Mouse (Mus musculus): ENCODE measurements around the gene Fam114a2. TPM values are rescaled to one million over a fixed set of nuclear protein-coding genes. Genes with fewer than 3 reads are reported as not detected.

The Fam114a2 gene
- polyA plus RNA-seq, 1 experiment from 2014 or later = 62.1 TPM

- Histone ChIP-seq H3K27me3 (ENCODE audit: control insufficient read depth, insufficient read depth, low read length) (no peaks in the 10 kb centered on the region), H3K4me1 (replicated peaks; ENCODE audit: control insufficient read depth, insufficient read depth, low read length) (no peaks in the 10 kb centered on the region), H3K36me3 (ENCODE audit: control insufficient read depth, insufficient read depth, low read length) (no peaks in the 10 kb centered on the region), H3K4me3 (ENCODE audit: low read depth, low read length) (no peak overlapping the region), H3K9ac (ENCODE audit: low read depth, low read length) (no peak overlapping the region), H3K9me3 (ENCODE audit: control insufficient read depth, low read length) (no peaks in the 10 kb centered on the region), H3K27ac (ENCODE audit: low read depth, low read length) (no peak overlapping the region), H3K4me2 (replicated peaks; ENCODE audit: low read depth, low read length) (no peak overlapping the region)
- ATAC-seq (ENCODE audit: low FRiP score) (no peak), DNase-seq (ENCODE audit: low spot score) (no peak)
- WGBS = 83% methylated on average over 7 of the region's 7 CpGs
These were observed 47.4 kb downstream of the Fam114a2 start for GRCm38 (mm10) chr11:57470979-57471378.

GRCm38 (mm10) chr11:57470056-57470455 is 48.4 kb downstream of the Fam114a2 start:
- H3K9ac ChIP-seq (ENCODE audit: low read depth, low read length) = no peak overlapping the region
- no peak overlapping the region for H3K4me3 ChIP-seq (ENCODE audit: low read depth, low read length)
- H3K4me2 ChIP-seq (replicated peaks; ENCODE audit: low read depth, low read length) = no peak overlapping the region
- H3K27me3 ChIP-seq (ENCODE audit: control insufficient read depth, insufficient read depth, low read length) = no peaks in the 10 kb centered on the region
- ATAC-seq (ENCODE audit: low FRiP score) (no peak), DNase-seq (ENCODE audit: low spot score) (no peak)
- H3K4me1 ChIP-seq (replicated peaks; ENCODE audit: control insufficient read depth, insufficient read depth, low read length) = no peaks in the 10 kb centered on the region
- no peak overlapping the region for H3K27ac ChIP-seq (ENCODE audit: low read depth, low read length)
- 53% methylated on average over 6 of the region's 6 CpGs for WGBS
- H3K9me3 ChIP-seq (ENCODE audit: control insufficient read depth, low read length) = no peaks in the 10 kb centered on the region
- no peaks in the 10 kb centered on the region for H3K36me3 ChIP-seq (ENCODE audit: control insufficient read depth, insufficient read depth, low read length)

- Histone ChIP-seq H3K4me3 (ENCODE audit: low read depth, low read length) (no peak overlapping the region), H3K27me3 (ENCODE audit: control insufficient read depth, insufficient read depth, low read length) (no peaks in the 10 kb centered on the region), H3K9me3 (ENCODE audit: control insufficient read depth, low read length) (no peaks in the 10 kb centered on the region), H3K27ac (ENCODE audit: low read depth, low read length) (no peak overlapping the region), H3K4me2 (replicated peaks; ENCODE audit: low read depth, low read length) (no peak overlapping the region), H3K9ac (ENCODE audit: low read depth, low read length) (no peak overlapping the region), H3K36me3 (ENCODE audit: control insufficient read depth, insufficient read depth, low read length) (no peaks in the 10 kb centered on the region), H3K4me1 (replicated peaks; ENCODE audit: control insufficient read depth, insufficient read depth, low read length) (no peaks in the 10 kb centered on the region)
- DNase-seq (ENCODE audit: low spot score) (no peak), ATAC-seq (ENCODE audit: low FRiP score) (no peak)
- WGBS = 74% methylated on average over 4 of the region's 4 CpGs
These were observed 49.7 kb downstream of the Fam114a2 start for GRCm38 (mm10) chr11:57468706-57469105.

GRCm38 (mm10) chr11:57467159-57468110 is 51.0 kb downstream of the Fam114a2 start:
- Histone ChIP-seq H3K4me2 (replicated peaks; ENCODE audit: low read depth, low read length) (no peak overlapping the region), H3K9me3 (ENCODE audit: control insufficient read depth, low read length) (no peaks in the 10 kb centered on the region), H3K4me3 (ENCODE audit: low read depth, low read length) (no peak overlapping the region), H3K27ac (ENCODE audit: low read depth, low read length) (no peak overlapping the region), H3K27me3 (ENCODE audit: control insufficient read depth, insufficient read depth, low read length) (no peaks in the 10 kb centered on the region), H3K36me3 (ENCODE audit: control insufficient read depth, insufficient read depth, low read length) (no peaks in the 10 kb centered on the region), H3K4me1 (replicated peaks; ENCODE audit: control insufficient read depth, insufficient read depth, low read length) (no peaks in the 10 kb centered on the region), H3K9ac (ENCODE audit: low read depth, low read length) (0 out of 2 replicates have a peak overlapping the region, but pooled peaks have one; percentile 3)
- 58% methylated on average over 23 of the region's 23 CpGs for WGBS
- ATAC-seq (ENCODE audit: low FRiP score) (no peak), DNase-seq (ENCODE audit: low spot score) (peak; percentile 90)

- Histone ChIP-seq H3K27me3 (ENCODE audit: control insufficient read depth, insufficient read depth, low read length) (no peaks in the 10 kb centered on the region), H3K9me3 (ENCODE audit: control insufficient read depth, low read length) (no peaks in the 10 kb centered on the region), H3K36me3 (ENCODE audit: control insufficient read depth, insufficient read depth, low read length) (no peaks in the 10 kb centered on the region), H3K4me3 (ENCODE audit: low read depth, low read length) (no peak overlapping the region), H3K4me1 (replicated peaks; ENCODE audit: control insufficient read depth, insufficient read depth, low read length) (no peaks in the 10 kb centered on the region), H3K4me2 (replicated peaks; ENCODE audit: low read depth, low read length) (no peak overlapping the region), H3K9ac (ENCODE audit: low read depth, low read length) (no peak overlapping the region), H3K27ac (ENCODE audit: low read depth, low read length) (no peak overlapping the region)
- ATAC-seq (ENCODE audit: low FRiP score) (no peak), DNase-seq (ENCODE audit: low spot score) (no peak)
- 83% methylated on average over 3 of the region's 3 CpGs for WGBS
These were observed 52.6 kb downstream of the Fam114a2 start for GRCm38 (mm10) chr11:57465844-57466243.

- Histone ChIP-seq H3K27me3 (ENCODE audit: control insufficient read depth, insufficient read depth, low read length) (no peaks in the 10 kb centered on the region), H3K9me3 (ENCODE audit: control insufficient read depth, low read length) (no peaks in the 10 kb centered on the region), H3K4me2 (replicated peaks; ENCODE audit: low read depth, low read length) (no peak overlapping the region), H3K36me3 (ENCODE audit: control insufficient read depth, insufficient read depth, low read length) (no peaks in the 10 kb centered on the region), H3K9ac (ENCODE audit: low read depth, low read length) (no peak overlapping the region), H3K4me3 (ENCODE audit: low read depth, low read length) (no peak overlapping the region), H3K27ac (ENCODE audit: low read depth, low read length) (no peak overlapping the region), H3K4me1 (replicated peaks; ENCODE audit: control insufficient read depth, insufficient read depth, low read length) (no peaks in the 10 kb centered on the region)
- 53% methylated on average over 8 of the region's 8 CpGs for WGBS
- DNase-seq (ENCODE audit: low spot score) (peak; percentile 29), ATAC-seq (ENCODE audit: low FRiP score) (no peak)
These were observed 53.4 kb downstream of the Fam114a2 start for GRCm38 (mm10) chr11:57465025-57465424.

GRCm38 (mm10) chr11:57459759-57460158 is 58.7 kb downstream of the Fam114a2 start:
- DNase-seq (ENCODE audit: low spot score) = no peak
- 84% methylated on average over 6 of the region's 6 CpGs for WGBS
- no peaks in the 10 kb centered on the region for H3K27me3 ChIP-seq (ENCODE audit: control insufficient read depth, insufficient read depth, low read length)

GRCm38 (mm10) chr11:57454421-57454820 is 64.0 kb downstream of the Fam114a2 start:
- 59% methylated on average over 5 of the region's 5 CpGs for WGBS
- H3K4me1 ChIP-seq (replicated peaks; ENCODE audit: control insufficient read depth, insufficient read depth, low read length) = no peaks in the 10 kb centered on the region
- no peaks in the 10 kb centered on the region for H3K36me3 ChIP-seq (ENCODE audit: control insufficient read depth, insufficient read depth, low read length)
- H3K4me2 ChIP-seq (replicated peaks; ENCODE audit: low read depth, low read length) = no peak overlapping the region
- no peak overlapping the region for H3K9ac ChIP-seq (ENCODE audit: low read depth, low read length)
- DNase-seq (ENCODE audit: low spot score) (no peak), ATAC-seq (ENCODE audit: low FRiP score) (no peak)
- H3K9me3 ChIP-seq (ENCODE audit: control insufficient read depth, low read length) = no peaks in the 10 kb centered on the region
- no peak overlapping the region for H3K27ac ChIP-seq (ENCODE audit: low read depth, low read length)
- no peaks in the 10 kb centered on the region for H3K27me3 ChIP-seq (ENCODE audit: control insufficient read depth, insufficient read depth, low read length)
- H3K4me3 ChIP-seq (ENCODE audit: low read depth, low read length) = no peak overlapping the region

More at GRCm38 (mm10) chr11:57459759-57460158, 58.7 kb downstream of the Fam114a2 start:
- no peak for ATAC-seq (ENCODE audit: low FRiP score)
- H3K9ac ChIP-seq (ENCODE audit: low read depth, low read length) = no peak overlapping the region
- no peak overlapping the region for H3K27ac ChIP-seq (ENCODE audit: low read depth, low read length)
- no peaks in the 10 kb centered on the region for H3K9me3 ChIP-seq (ENCODE audit: control insufficient read depth, low read length)
- H3K4me2 ChIP-seq (replicated peaks; ENCODE audit: low read depth, low read length) = no peak overlapping the region
- no peak overlapping the region for H3K4me3 ChIP-seq (ENCODE audit: low read depth, low read length)
- no peaks in the 10 kb centered on the region for H3K36me3 ChIP-seq (ENCODE audit: control insufficient read depth, insufficient read depth, low read length)
- no peaks in the 10 kb centered on the region for H3K4me1 ChIP-seq (replicated peaks; ENCODE audit: control insufficient read depth, insufficient read depth, low read length)

All from hindbrain, embryonic 11.5 days (tissue).